Mouse (Mus musculus): ENCODE measurements around the gene Gm38394.

The Gm38394 gene

DNA sequence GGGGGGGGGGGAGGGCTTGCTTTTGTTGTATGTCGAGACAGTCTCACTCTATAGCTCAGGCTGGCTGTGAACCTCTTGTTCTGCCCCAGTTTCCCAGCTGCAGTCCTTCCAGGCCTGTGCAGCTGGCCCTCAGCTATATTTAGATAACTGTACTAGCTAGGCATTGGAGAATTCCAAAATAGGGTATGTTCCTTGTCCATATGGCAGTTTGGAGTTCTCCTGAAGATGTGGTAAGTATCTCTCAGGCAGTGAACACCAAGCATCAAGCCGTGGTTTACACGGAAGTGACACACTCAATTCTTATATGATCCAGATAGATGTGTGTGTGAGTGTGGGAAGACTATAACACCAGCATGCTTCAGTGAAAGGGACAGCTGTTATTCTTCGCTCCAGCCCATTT lies 2.3 kb upstream of the Gm38394 start:
- no peak for DNase-seq

DNA sequence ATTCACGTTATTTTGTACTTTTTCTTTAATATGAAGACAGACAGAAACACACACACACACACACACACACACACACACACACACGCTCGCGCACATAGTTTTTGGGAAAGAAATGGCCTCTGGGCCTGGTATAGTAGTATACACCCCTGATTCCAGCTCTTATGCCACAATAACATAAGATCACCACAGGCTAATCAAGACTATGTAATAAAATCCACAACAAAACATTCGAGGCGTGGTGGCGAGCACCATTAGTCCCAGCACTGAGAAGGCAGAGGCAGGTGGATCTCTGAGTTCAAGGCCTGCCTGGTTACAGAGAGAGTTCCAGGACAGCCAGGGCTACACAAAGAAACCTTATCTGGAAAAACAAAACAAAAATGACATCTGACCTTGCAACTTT lies 1.8 kb upstream of the Gm38394 start:
- no peak for DNase-seq

DNA sequence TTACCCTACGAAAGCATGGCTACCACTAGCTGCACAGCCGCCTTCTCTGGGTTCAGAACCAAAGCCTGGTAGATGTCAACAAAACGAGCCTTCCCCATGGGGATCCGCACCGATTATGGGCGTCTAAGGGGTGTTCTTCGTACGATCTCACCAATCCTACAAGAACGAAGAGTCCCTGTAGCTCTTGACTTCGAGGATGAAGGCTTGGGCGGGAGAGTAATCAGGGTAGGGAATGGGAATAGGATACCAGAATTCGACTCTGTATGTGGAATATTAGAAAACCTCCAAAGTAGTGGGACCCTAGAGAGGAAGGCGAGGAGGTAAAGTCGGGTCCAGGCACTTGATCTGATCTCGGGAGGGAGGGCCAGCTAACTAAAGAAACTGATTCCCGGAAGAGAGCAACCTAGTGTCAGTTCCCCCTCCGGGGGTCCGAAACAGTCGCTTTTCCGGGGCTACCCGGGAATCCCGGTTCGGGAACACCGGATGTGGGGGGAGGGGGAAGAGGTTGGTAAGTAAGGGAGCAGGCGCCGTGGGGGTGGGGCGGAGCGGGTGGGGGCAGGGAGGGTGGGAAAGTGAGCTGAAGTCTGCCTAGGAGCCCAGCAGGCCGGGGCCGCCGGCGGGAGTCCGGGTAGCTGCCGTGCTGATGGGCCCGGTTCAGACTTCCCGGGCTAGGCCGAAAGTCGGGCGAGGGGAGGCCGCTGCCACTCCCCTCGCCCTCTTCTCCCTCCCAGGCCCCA lies 484 bp downstream of the Gm38394 start, which contains the start of gene Zbed6:
Zbed6 (minus strand) TSS at position 420 of the 737 bp plus-strand sequence.
- DNase-seq: peak; percentile 59

DNA sequence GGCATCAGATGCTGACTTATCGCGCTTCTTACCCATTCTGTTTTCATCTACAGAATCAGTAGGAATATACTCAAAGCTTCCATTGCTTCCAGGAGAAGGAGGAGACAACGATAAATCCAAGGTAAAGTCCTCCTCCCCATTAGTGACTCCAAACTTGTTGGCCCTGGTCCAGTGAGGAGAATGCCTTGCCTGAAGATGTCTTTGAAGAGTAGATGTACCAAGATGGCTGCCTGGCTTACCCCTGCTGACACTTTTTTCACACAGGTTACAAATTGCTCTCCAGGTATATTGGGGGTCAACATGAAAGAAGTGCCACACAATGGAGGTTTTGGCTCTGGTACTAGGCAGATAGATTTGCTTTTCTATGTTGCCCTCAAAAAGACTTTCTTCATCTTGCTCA lies 2.2 kb downstream of the Gm38394 start:
- DNase-seq: no peak

DNA sequence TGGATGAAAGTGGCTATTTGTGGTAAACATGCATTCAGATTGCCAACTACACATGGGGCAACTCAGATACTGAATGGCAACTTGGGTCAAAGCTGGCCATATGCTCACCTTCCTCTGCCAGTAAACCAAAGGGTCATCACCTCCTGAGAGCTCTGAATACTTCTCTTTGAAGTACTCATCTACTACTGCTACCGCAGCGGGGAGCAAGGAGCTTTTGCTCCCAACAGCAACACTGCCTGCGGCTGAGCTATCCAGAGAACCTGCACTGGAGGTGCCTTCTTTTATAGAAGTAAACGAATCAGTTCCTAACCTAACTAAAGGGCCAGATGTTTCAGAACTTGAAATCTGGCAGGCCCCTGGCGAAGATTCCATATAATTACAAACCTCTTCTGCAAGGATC lies 4.3 kb downstream of the Gm38394 start:
- no peak for DNase-seq

DNA sequence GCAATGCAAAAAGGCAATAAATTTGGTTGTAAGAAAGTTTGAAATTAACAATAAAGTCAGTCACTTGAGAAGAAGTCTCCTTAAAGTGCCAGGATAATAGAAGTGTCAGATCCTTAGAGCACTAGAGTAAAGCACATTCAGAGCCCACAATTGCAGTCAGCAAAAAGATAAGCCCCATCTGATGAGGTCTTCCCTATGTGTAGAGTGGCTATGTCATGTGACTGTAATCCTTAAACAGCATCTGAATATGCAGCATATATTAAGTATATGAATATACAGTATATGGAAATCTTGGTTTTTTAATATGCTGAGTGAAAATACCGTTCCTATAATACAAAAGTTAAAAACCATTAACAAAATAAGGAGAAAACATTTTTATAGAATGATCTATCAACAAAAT lies 8.1 kb downstream of the Gm38394 start:
- no peak for DNase-seq

DNA sequence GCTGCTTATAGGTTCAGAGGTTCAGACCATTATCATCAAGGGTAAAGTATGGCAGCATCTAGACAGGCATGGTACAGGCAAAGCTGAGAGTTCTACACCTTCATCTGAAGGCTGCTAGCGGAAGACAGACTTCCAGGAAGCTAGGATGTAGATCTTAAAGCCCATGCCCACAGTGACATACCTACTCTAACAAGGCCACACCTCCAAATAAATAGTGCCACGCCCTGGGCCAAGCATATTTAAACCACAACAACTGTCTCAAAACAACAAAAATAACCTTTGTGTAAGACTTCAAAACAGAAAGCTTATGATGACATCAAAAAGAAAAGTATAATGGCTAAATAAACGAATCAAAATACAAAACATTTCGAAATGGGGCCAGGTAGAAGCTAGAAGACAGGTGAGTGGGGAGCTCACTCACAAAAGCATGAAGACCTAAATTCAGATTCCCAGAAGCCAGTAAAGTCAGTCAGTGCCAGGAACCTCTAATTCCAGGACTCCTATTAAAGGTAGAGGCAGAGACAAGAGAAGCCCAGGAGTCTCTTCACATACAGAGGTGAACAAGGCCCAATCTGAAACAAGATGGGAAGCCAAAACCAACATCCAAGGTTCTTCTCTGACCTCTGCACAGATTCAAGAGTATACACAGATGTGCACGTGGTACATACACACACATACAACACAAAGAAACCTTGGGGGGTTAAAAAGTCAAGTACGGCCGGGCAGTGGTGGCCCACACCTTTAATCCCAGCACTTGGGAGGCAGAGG lies 10.6 kb downstream of the Gm38394 start:
- DNase-seq: no peak

DNA sequence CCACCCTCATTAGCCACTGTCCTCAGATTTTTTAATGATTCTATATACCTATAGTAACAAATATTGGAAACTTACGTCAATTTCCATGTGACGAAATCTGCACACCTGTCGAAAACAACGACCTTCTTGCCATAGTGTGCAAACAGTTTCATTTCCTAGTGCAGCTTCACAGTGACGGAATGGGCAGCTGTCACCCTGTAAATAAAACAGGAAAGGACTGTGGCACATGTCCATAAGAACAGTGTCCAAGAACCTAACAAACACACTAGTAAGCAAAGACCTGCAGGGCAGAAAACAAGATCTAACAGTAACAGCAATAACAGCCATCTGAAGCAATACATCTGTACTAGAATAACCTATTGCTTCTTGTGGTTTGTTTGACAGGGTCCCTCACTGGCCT lies 15.5 kb downstream of the Gm38394 start:
- DNase-seq: no peak

DNA sequence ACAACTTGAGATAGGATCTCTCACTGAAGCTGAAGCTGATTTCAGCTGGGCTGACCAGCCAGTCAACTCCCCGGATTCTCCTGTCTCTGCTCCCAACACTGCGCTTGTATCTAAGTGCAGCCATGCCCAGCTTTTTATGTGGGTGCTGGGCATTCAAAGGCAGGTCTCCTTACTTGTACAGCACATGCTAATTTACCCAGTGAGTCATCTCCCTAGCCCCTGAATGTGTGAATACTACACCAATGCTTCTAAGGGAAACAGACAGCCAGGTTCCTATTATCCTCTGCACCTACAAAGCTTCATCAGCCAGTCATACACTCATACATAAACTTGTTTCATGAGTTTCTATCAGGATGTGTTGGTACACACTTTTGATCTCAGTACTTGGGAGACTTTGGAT lies 20.0 kb downstream of the Gm38394 start:
- no peak for DNase-seq

DNA sequence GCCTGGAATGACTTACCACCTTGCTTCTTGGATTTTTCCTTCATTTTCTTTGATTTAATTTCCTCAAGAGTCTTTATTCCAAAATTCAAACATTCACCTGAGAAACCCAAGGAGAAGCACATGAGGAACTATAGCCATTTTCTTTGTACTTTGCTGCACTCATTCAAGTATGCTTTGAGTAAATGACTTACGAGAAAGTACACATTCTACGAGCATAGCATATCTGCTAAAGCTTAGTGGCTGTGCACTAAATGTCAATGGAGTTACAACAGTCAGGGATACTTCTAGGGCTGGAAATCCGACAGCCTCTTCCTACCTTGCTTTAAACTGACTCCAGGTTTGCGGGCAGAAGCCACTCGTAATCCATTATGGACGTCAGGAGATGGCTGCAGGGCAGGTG lies 22.6 kb downstream of the Gm38394 start:
- no peak for DNase-seq

DNA sequence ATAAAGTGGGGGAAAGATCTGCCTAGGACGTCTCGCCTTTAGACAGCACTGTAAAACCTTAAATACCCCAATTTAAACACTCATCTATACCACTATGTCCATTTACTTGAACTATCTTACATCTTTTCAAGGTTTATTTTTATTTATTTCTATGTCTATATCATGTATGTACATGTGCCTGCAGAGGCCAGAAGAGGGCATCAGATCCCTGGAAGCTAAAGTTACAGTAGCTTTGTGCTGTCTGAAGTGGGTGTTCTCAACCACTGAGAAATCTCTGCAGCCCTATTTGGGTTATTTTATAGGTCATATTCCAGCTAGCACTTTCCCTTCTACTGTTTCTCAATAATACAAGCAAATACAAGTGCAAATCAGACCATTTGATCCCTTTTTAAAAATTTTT lies 28.9 kb downstream of the Gm38394 start:
- DNase-seq: no peak

DNA sequence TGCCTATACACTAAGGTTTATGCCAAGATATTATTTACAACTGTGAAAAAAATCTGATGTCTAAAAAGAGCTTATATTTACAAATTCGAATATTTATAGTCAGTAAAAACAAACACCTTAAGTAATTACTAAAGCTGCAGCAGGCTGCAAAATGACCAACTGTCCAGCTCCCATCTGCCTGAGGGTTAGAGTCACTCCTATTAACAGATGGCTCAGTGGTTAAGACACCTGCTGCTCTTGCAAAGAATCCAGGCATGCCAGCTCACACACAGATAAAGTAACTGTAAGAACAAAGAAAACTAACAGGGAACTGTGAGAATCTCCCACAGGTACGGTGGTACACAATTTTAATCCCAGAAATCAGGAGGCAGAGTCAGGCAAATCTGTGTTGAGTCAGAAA lies 36.1 kb downstream of the Gm38394 start:
- DNase-seq: peak; percentile 27

DNA sequence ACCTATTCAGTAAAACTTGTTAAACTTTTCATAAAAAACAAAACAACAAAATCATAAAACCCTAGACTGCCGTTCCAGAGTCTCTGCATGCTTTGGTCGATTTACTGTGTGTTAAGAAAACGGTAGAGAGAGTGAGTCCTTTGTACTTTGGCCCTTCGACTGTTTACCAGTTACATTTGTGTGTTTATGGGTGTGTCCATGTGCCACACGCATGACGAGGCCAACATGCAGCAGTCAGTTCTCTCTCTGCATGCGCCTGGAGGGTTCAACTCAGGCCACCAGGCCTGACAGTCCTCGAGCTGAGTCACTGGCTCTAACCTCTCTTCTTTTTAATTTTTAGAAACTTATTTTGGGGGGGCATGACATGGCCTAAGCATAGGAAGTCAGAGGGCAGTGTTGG lies 42.8 kb downstream of the Gm38394 start:
- no peak for DNase-seq

DNA sequence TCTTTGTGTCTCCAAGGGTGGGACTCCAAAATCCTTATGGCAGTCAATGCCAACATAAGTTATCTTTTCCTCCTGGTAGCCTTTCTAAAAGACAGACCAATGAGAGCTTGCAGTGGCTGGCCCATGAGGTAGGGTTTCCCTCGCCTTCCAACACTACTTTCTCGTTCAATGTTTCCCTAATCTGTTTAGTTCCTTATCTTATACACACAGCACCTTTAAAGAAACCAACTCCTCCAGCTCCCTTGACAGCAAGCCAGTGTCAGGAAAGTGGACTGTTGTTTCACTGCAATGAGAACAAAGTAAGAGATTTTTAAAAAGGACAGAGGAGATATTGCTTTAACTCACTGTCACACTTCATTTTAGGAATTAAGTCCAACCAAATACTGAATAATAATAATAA lies 43.2 kb downstream of the Gm38394 start:
- DNase-seq: no peak

DNA sequence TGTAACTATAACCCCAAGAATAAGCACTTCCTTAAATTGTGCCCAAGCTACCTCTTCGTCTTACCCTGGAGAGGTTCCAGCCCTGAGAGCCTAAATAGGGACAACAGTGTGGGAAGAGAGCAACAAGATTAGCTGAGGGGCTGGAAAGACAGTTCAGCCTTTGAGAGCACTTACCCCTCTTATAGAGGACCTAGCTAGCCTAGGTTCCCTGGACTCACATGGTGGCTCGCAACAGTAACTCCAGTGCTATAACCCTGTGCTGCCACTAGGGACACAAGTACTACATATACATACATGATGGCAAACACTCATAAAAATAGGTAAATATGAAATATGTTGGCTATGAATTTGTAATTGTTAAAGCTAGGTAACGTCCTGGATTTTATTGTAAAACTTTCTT lies 47.3 kb downstream of the Gm38394 start:
- no peak for DNase-seq

DNA sequence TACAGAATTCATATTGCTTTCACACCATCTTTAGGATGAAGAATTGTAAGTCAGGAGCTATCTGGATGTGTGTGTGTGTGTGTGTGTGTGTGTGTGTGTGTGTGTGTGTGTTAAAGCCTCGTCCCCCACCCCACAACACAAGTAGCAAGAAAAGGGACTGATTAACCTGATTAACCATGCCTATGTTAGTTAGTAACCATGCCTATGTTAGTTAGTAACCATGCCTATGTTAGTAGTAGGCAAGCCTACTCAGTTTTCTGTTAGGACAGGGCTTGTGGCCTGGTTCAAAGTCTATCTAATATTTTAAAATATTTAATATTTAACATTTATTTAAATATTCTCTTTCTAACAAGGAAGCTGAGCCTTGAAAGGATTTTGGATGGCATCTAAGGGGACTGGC lies 49.7 kb downstream of the Gm38394 start:
- DNase-seq: no peak

DNA sequence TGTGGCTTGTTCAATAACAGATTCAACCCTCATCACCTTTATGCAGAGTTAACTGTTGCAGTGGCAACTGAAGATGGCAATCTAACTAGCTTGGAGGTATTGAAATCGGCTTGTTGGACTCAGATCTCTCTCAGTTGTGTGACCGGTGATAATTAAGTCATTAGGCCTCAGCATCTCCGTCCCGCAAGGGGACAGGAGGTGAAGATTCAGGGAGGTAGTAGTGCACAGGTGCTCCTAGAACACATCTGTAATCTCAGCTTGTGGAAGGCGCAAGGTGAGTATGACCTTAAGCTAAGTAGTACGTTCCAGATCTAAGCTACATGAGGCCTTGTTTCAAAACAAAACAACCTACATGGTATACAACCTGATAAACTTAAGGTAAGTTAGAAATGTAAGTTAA lies 50.5 kb downstream of the Gm38394 start:
- DNase-seq: no peak

DNA sequence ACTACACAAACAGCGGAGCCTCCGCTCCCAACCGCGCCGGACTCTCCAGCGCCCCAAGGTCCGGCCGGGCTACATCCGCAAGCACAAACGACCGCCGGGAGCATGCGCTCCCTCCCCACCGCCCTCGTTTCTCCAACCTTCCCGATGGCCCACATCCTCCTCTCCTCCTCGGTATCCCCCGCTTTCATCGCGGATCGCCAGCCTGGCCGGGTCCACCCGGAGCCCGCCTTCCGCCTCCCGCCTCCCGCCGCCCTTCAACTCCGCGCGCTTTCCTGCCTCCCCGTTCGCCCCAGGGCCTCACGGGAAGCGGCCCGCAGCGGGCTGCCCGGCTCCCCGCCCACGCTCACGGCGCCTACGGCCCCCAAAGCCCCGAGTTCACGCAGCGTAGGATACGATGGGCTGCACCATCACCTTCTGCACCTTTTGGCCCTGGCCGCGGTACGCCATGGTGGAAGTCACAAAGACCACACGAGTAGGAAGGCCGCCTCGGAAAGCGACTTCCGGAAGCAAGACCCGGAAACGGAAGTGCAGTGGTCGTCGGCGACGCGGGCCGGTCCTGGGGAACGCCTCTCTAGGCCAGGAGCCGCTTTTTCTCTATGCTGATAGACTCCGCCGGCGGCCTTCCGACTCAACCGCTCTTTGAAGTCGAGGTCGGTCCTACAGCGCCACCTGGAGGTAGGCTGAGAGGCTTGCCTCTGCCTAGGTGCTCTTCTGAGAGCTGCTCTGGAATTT lies 51.2 kb downstream of the Gm38394 start, which contains the start of gene Snrpe:
Snrpe (minus strand) TSS at position 521 of the 732 bp plus-strand sequence.
- peak; percentile 94 for DNase-seq

DNA sequence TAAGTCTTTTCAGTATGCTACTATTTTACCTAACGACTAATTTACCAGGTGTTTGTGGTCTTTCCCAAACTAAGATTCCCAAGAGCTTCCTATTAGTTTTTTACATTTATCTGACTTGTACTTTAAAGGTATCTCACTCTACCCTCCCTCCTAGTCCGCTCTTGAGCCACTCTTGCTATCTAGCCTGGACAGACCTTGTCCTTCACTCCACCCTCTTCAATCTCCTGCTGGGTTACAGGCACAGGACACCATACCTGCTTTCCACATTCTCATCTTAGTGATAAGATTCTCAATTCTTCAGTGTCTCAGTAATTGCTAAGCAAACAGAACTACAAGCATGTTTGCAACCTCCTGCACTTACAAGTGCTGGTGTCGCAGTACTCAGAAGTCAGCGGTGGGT lies 57.9 kb downstream of the Gm38394 start:
- no peak for DNase-seq

DNA sequence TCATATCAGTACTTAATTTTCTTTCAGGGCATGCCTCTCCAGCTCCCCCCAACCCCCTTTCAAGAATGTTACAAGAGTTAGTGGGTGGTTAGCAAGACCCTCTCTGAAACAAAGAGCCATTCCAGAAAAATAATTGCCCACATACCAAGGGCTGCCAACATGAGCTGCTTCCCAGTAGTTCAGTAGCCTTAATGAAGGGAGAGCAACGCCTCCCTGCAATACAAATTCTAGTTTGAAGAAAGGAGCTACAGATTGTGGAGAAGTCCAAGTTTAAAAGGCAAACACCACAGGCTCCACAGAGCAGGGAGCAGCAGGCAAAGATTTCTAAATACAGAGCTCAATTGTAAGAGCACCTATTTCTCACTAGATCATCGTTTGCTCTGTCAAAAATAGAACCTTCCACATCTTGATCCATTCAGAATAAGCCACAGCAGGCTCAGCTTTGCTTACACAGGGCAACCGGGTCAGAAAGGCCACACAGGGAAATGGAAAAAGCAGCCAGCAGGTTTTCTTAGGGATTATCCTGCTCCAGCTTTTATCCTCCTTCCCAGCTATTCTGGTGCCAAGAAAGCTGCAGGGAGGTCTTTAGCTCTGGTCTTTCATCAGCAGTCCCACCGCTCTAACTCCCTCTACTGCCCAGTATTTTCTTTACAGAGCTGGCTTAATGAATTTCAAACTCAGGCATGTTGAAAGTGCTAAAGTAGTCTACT lies 64.7 kb downstream of the Gm38394 start:
- no peak for DNase-seq

DNA sequence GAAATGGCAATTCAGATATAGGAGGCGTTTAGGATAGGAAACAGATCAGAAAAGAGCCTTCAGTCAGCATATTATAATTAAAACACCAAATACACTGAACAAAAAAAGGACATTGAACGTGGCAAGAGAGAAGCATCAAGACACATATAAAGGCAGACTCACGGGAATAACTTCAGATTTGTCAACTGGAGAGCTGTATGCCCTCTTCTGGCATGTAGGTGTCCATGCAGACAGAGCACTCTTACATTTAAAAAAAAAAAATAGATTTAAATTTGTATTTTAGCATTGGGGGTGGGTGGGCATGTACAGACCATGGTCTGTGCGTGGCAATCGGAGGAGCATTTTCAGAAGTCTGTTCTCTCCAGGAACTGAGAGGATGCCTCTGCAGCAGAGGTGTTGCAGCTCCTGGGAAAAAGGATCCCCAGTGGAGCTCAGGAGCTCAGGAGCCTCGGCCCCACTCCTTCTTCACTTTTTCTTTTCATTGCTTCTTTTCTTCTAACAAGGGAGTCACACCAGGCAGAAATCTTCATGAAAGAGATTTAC lies 75.1 kb downstream of the Gm38394 start:
- no peak for DNase-seq

DNA sequence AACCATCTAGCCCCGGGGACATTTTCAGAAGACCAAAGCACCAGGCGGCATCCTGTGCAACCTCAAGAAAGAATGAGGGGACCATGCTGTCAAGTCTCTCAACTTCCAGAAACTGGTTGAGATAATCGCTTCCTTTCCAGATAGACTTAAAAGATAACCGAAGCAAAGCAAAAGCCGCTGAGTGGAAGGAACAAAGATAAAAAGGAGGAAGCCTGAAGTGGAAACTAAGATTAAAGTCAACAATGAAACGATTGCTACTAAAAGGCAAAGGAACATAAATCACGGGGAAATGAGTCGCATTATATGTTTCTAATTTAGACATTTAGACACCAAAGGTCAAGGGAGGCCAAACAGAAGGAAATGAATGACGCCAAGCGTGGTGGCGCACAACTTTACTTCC lies 89.8 kb downstream of the Gm38394 start:
- no peak for DNase-seq
